Mouse (Mus musculus) C2C12 (cell line): ENCODE results near the gene Dexi. TPM values are rescaled to one million over a fixed set of nuclear protein-coding genes. Genes with fewer than 3 reads are reported as not detected.

Experiments used
- H3K27me3 ChIP-seq: one replicate; pipeline ENCODE4 v1.6.1; 2011; ENCODE audit not compliant: control insufficient read depth, insufficient read depth, insufficient read length
- H3K36me3 ChIP-seq: one replicate; pipeline ENCODE4 v1.6.1; 2011; ENCODE audit not compliant: control insufficient read depth, insufficient read depth
- H3K4me3 ChIP-seq: one replicate; pipeline ENCODE4 v1.5.1; 2011; ENCODE audit warnings: mild to moderate bottlenecking, control low read depth; ENCODE audit not compliant: poor library complexity, insufficient read depth, severe bottlenecking
- H3K79me2 ChIP-seq: one replicate; pipeline ENCODE4 v1.6.1; 2011; ENCODE audit not compliant: control insufficient read depth, insufficient read depth
- H3K79me3 ChIP-seq: one replicate; pipeline ENCODE4 v1.6.1; 2011; ENCODE audit warnings: low read depth, control low read depth
- H3ac ChIP-seq: one replicate; pipeline ENCODE3; 2011; ENCODE audit warnings: low read depth; ENCODE audit not compliant: control insufficient read depth, insufficient read length
- CEBPB ChIP-seq: IDR thresholded peaks from one replicate; pipeline ENCODE4 v1.6.1; 2011; ENCODE audit warnings: low read depth, mild to moderate bottlenecking, control low read depth, moderate library complexity
- CTCF ChIP-seq: IDR thresholded peaks from one replicate; pipeline ENCODE4 v1.5.1; 2011; ENCODE audit not compliant: control insufficient read depth, insufficient read depth, insufficient read length
- FOSL1 ChIP-seq: IDR thresholded peaks from one replicate; pipeline ENCODE4 v1.8.0; 2011; ENCODE audit warnings: mild to moderate bottlenecking, low read length; ENCODE audit not compliant: poor library complexity, insufficient read depth, severe bottlenecking
- MAX ChIP-seq: IDR thresholded peaks from one replicate; pipeline ENCODE4 v1.6.1; 2011; ENCODE audit warnings: mild to moderate bottlenecking, control low read depth
- MYOD1 ChIP-seq: IDR thresholded peaks from one replicate; pipeline ENCODE4 v1.6.1; 2011; ENCODE audit warnings: low read depth; ENCODE audit not compliant: control insufficient read depth, insufficient read length
- MYOG ChIP-seq: IDR thresholded peaks from one replicate; pipeline ENCODE4 v1.6.1; 2011; ENCODE audit not compliant: control insufficient read depth, insufficient read length; ENCODE audit errors: extremely low read depth
- USF1 ChIP-seq: IDR thresholded peaks from one replicate; pipeline ENCODE4 v1.6.1; 2011; ENCODE audit warnings: low read depth, mild to moderate bottlenecking, control low read depth, moderate library complexity
- polyA plus RNA-seq: library from polyadenylated mRNA; unstranded; fragments of >200 nt; fragmentation: generic; extraction: Trizol; gene quantifications from one replicate; pipeline ENCODE4 v1.2.1, GENCODE M21; 2012; ENCODE audit warnings: missing spikeins

Dexi gene
- polyA plus RNA-seq, 1 experiment = 17.1 TPM

GRCm38 (mm10) chr16:10546865-10547264 lies 4.0 kb upstream of the Dexi start:
- no peaks in the 10 kb centered on the region for H3K79me3 ChIP-seq
- H3K27me3 ChIP-seq = no peaks in the 10 kb centered on the region
- peaks cover 26% of the 10 kb centered on the region for H3K79me2 ChIP-seq
- no peak overlapping the region for H3ac ChIP-seq
- no peaks in the 10 kb centered on the region for H3K36me3 ChIP-seq
- H3K4me3 ChIP-seq = no peak overlapping the region
- no peak for TF ChIP-seq MYOD1
- no peak for TF ChIP-seq FOSL1
- no peak for TF ChIP-seq MYOG
- no peak for TF ChIP-seq CEBPB
- no peak for TF ChIP-seq CTCF
- no peak for TF ChIP-seq USF1
- TF ChIP-seq MAX = no peak

- Histone ChIP-seq H3K79me2 (peaks cover 43% of the 10 kb centered on the region), H3K27me3 (no peaks in the 10 kb centered on the region), H3K36me3 (no peaks in the 10 kb centered on the region), H3K79me3 (peaks cover 6% of the 10 kb centered on the region), H3K4me3 (peak within 1 kb of the TSS; percentile 87), H3ac (peak within 1 kb of the TSS; percentile 61)
- no peak for TF ChIP-seq MAX
- TF ChIP-seq MYOG = no peak
- no peak for TF ChIP-seq CTCF
- no peak for TF ChIP-seq CEBPB
- no peak for TF ChIP-seq FOSL1
- TF ChIP-seq USF1 = no peak
- no peak for TF ChIP-seq MYOD1
These were observed 2.3 kb upstream of the Dexi start, which contains the start of gene Clec16a for GRCm38 (mm10) chr16:10544995-10545622. Gene Clec16a (plus strand): TSS chr16:10545339.

- Histone ChIP-seq H3K4me3 (peak overlapping the region; percentile 42), H3K36me3 (no peaks in the 10 kb centered on the region), H3ac (peak overlapping the region; percentile 70), H3K79me2 (peaks cover 48% of the 10 kb centered on the region), H3K79me3 (peaks cover 6% of the 10 kb centered on the region), H3K27me3 (no peaks in the 10 kb centered on the region)
- no peak for TF ChIP-seq MYOD1
- TF ChIP-seq USF1 = no peak
- no peak for TF ChIP-seq MAX
- no peak for TF ChIP-seq MYOG
- no peak for TF ChIP-seq FOSL1
- no peak for TF ChIP-seq CTCF
- TF ChIP-seq CEBPB = no peak
These were observed 588 bp downstream of the Dexi start for GRCm38 (mm10) chr16:10542266-10542665.

- H3K27me3 ChIP-seq = no peaks in the 10 kb centered on the region
- H3K4me3 ChIP-seq = peak overlapping the region; percentile 7
- H3K79me3 ChIP-seq = peaks cover 6% of the 10 kb centered on the region
- peaks cover 46% of the 10 kb centered on the region for H3K79me2 ChIP-seq
- TF ChIP-seq MYOD1 (no peak), USF1 (no peak)
- H3K36me3 ChIP-seq = no peaks in the 10 kb centered on the region
- peak overlapping the region; percentile 48 for H3ac ChIP-seq
These were observed 1.3 kb downstream of the Dexi start for GRCm38 (mm10) chr16:10541598-10541930.

- Histone ChIP-seq H3K27me3 (no peaks in the 10 kb centered on the region), H3ac (peak overlapping the region; percentile 48), H3K4me3 (peak overlapping the region; percentile 7), H3K79me2 (peaks cover 40% of the 10 kb centered on the region), H3K79me3 (peaks cover 6% of the 10 kb centered on the region), H3K36me3 (no peaks in the 10 kb centered on the region)
- TF ChIP-seq MYOG (no peak), FOSL1 (no peak), CTCF (no peak), CEBPB (no peak), USF1 (no peak), MYOD1 (no peak), MAX (no peak)
These were observed 1.9 kb downstream of the Dexi start for GRCm38 (mm10) chr16:10540763-10541597.

- TF ChIP-seq MYOG (no peak), USF1 (no peak), MAX (no peak), CTCF (no peak), FOSL1 (no peak), CEBPB (no peak), MYOD1 (no peak)
- H3K79me2 ChIP-seq = peaks cover 28% of the 10 kb centered on the region
- H3ac ChIP-seq = no peak overlapping the region
- no peaks in the 10 kb centered on the region for H3K36me3 ChIP-seq
- H3K79me3 ChIP-seq = peaks cover 6% of the 10 kb centered on the region
- H3K4me3 ChIP-seq = no peak overlapping the region
- no peaks in the 10 kb centered on the region for H3K27me3 ChIP-seq
These were observed 5.9 kb downstream of the Dexi start for GRCm38 (mm10) chr16:10536961-10537360.
